Mouse (Mus musculus) bone marrow, adult 2 months (tissue): ENCODE results near the gene A930002H24Rik. TPM values are rescaled to one million over a fixed set of nuclear protein-coding genes. Genes with fewer than 3 reads are reported as not detected.
A peak's percentile ranks its signal among the peaks of the same experiment; 100 is the strongest.

Experiments
- H3K27ac ChIP-seq: fragments of 200-500 bp; 2 replicates; pipeline ENCODE4 v1.5.1; 2012; ENCODE audit warnings: low read depth, mild to moderate bottlenecking, control low read depth, inconsistent platforms, low read length; ENCODE audit not compliant: control insufficient read depth, poor library complexity, insufficient read depth
- H3K4me1 ChIP-seq: fragments of 200-500 bp; 2 replicates; pipeline ENCODE4 v1.6.1; 2011; ENCODE audit warnings: low read length; ENCODE audit not compliant: control insufficient read depth, insufficient read depth
- H3K4me3 ChIP-seq: fragments of 200-500 bp; replicated peaks from 2 replicates; pipeline ENCODE3; 2011; ENCODE audit warnings: mild to moderate bottlenecking, low read depth, low read length, control low read depth; ENCODE audit not compliant: control insufficient read depth
- CTCF ChIP-seq: fragments of 200-500 bp; IDR thresholded peaks from 2 replicates; pipeline ENCODE4 v1.5.1; 2011; ENCODE audit warnings: low read length, control low read depth; ENCODE audit not compliant: control insufficient read depth, insufficient read depth
- POLR2A ChIP-seq: fragments of 200-500 bp; IDR thresholded peaks from 2 replicates; pipeline ENCODE4 v1.6.1; 2011; ENCODE audit warnings: low read depth, mild to moderate bottlenecking, control low read depth, low read length, borderline replicate concordance; ENCODE audit not compliant: control insufficient read depth
- WGBS: fragments of 180-500 bp; shearing (Covaris S2); methylation state at CpG from one replicate; pipeline ENCODE4 v1.1.7; 2018; 5-methylcytosine and 5-hydroxymethylcytosine counted together
- polyA plus RNA-seq: library from polyadenylated mRNA; stranded (reverse); fragments of >200 nt; gene quantifications from 2 replicates; pipeline ENCODE4 v1.2.4, GENCODE M21; 2011; ENCODE audit warnings: low replicate concordance; ENCODE audit not compliant: missing spikeins, insufficient read depth, insufficient read length

Gene A930002H24Rik
- polyA plus RNA-seq = not detected in 2 replicates

- peak within 1 kb of the TSS; percentile 57; the same call in 1 of the 2 replicates for H3K27ac ChIP-seq
- H3K4me1 ChIP-seq = no peaks in the 10 kb centered on the region
- peak within 1 kb of the TSS; percentile 46 for H3K4me3 ChIP-seq
- TF ChIP-seq CTCF (no peak), POLR2A (peak; percentile 44; the same call in 1 of the 2 replicates)
- WGBS = under 1% methylated on average over 55 of the region's 55 CpGs
These were observed at the start of gene A930002H24Rik for GRCm38 (mm10) chr17:63863647-63864149. Gene A930002H24Rik (minus strand): TSS chr17:63863791.

DNA sequence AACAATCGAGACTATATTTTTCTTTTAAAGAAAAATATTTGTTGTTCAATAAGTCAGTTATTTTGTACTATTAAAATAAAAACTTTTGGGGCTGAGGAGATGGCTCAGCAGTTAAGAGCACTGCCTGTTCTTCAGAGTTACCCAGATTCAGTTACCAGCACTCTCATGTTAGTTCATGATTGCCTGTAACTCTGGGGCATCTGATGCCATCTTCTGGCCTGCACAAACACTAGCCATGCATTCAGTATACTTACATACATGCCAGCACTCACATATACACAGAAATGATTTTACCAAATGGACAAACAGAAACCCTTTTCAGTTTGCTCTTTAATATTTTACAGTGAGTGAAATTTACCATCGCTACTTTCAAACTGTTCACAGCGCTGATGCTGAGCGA lies 45.7 kb upstream of the A930002H24Rik start:
- Histone ChIP-seq H3K27ac (no peak overlapping the region), H3K4me1 (no peaks in the 10 kb centered on the region), H3K4me3 (no peak overlapping the region)
- no peak for TF ChIP-seq CTCF
- no peak for TF ChIP-seq POLR2A
- 87% methylated on average over 4 of the region's 4 CpGs for WGBS

- WGBS = 58% methylated on average over 7 of the region's 7 CpGs
- Histone ChIP-seq H3K27ac (no peak overlapping the region), H3K4me3 (no peak overlapping the region), H3K4me1 (no peaks in the 10 kb centered on the region; the same call in 1 of the 2 replicates)
- TF ChIP-seq CTCF (no peak), POLR2A (no peak)
These were observed 33.5 kb upstream of the A930002H24Rik start for GRCm38 (mm10) chr17:63897050-63897449.

GRCm38 (mm10) chr17:63895829-63896228 lies 32.2 kb upstream of the A930002H24Rik start:
- H3K4me1 ChIP-seq = no peaks in the 10 kb centered on the region; the same call in 1 of the 2 replicates
- 61% methylated on average over 3 of the region's 3 CpGs for WGBS
- H3K4me3 ChIP-seq = no peak overlapping the region
- no peak for TF ChIP-seq CTCF
- TF ChIP-seq POLR2A = no peak
- no peak overlapping the region for H3K27ac ChIP-seq

DNA sequence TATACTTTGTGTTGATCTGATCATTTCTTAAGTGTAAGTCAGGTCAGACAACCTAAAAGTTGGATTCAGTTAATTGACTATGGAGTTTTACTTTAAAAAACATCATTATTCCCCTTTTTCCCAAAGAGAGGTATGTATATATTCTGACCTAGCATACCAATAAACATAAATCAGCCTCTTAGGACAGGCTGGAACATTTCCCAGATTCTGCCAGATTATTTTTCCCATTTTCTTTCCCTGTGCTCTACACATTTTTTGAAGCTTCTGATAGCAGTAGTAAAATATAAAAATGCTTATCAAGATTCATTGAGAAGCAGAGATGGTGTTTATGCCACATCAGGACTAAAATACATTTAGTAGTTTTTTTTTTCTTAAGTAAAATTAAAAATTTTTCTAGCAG lies 27.0 kb upstream of the A930002H24Rik start:
- TF ChIP-seq CTCF (no peak), POLR2A (no peak)
- no peak overlapping the region for H3K27ac ChIP-seq

GRCm38 (mm10) chr17:63886988-63887387 lies 23.4 kb upstream of the A930002H24Rik start:
- Histone ChIP-seq H3K27ac (no peak overlapping the region), H3K4me1 (no peaks in the 10 kb centered on the region), H3K4me3 (no peak overlapping the region)
- TF ChIP-seq POLR2A = no peak
- TF ChIP-seq CTCF = no peak
- WGBS = 91% methylated on average over 2 of the region's 2 CpGs

More for the DNA sequence above, 27.0 kb upstream of the A930002H24Rik start:
- no peak overlapping the region for H3K4me3 ChIP-seq
- H3K4me1 ChIP-seq = no peaks in the 10 kb centered on the region

DNA sequence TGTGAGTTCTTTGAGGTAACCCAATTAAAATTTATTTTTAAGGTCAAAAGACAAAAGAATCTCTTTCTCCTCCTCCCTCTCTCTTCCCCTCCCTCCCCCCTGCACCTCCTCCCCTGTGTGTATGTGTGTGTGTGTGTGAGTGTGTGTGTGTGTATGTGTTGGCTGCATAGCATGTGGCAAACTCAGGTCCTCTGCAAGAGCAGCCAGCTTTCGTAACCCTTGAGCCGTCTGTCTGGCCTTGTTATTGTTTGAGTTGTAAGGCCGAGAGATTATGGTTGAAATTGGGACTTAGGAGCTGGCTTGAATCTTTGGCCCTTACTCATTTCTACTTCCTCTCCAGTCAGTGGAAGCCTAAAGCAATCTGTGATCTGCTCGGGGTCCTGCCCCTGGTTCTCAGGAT lies 16.4 kb upstream of the A930002H24Rik start:
- TF ChIP-seq POLR2A (no peak), CTCF (no peak)
- Histone ChIP-seq H3K4me1 (no peaks in the 10 kb centered on the region), H3K4me3 (no peak overlapping the region), H3K27ac (no peak overlapping the region)
- 75% methylated on average over 4 of the region's 4 CpGs for WGBS

DNA sequence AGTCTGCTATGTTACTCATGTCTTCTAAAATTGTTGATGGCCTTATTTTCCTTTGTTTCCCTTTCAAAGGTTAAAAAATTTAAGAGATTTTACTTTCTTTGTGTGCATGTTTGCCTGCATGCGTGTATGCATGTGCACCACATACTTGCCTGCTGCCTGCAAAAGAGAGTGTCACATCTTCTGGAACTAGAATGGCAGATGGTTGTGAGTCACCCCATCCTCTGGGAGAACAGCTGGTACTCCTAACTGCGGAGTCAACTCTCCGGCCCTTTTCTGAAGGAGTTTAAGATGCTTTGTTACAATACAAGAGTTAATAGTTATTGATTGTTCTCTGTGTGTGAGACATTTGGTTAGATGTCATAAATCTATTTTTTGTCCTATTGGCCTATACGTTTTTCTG lies 15.3 kb upstream of the A930002H24Rik start:
- no peaks in the 10 kb centered on the region for H3K4me1 ChIP-seq
- no peak overlapping the region for H3K4me3 ChIP-seq
- H3K27ac ChIP-seq = no peak overlapping the region
- WGBS = 84% methylated on average over 4 of the region's 4 CpGs
- no peak for TF ChIP-seq POLR2A
- no peak for TF ChIP-seq CTCF

GRCm38 (mm10) chr17:63871773-63872172 lies 8.2 kb upstream of the A930002H24Rik start:
- Histone ChIP-seq H3K4me1 (peaks cover 1% of the 10 kb centered on the region; the same call in 1 of the 2 replicates), H3K4me3 (no peak overlapping the region), H3K27ac (no peak overlapping the region)
- TF ChIP-seq CTCF (no peak), POLR2A (no peak)
- 80% methylated on average over 7 of the region's 7 CpGs for WGBS
